Mouse (Mus musculus): ENCODE results near the gene Rptor. TPM values are rescaled to one million over a fixed set of nuclear protein-coding genes. Genes with fewer than 3 reads are reported as not detected.

Gene Rptor
- total RNA-seq, 2 experiments from 2014 or later, result 30.6 to 34.8 TPM

- no peak for DNase-seq
These were observed 332.1 kb downstream of the Rptor start for GRCm38 (mm10) chr11:119934773-119935172.

- DNase-seq, result peak; percentile 67
These were observed 332.8 kb downstream of the Rptor start for GRCm38 (mm10) chr11:119935457-119935856.

GRCm38 (mm10) chr11:119936456-119936855 is 333.8 kb downstream of the Rptor start:
- DNase-seq, result no peak

- no peak for DNase-seq
These were observed 334.5 kb downstream of the Rptor start for GRCm38 (mm10) chr11:119937216-119937615.

DNA sequence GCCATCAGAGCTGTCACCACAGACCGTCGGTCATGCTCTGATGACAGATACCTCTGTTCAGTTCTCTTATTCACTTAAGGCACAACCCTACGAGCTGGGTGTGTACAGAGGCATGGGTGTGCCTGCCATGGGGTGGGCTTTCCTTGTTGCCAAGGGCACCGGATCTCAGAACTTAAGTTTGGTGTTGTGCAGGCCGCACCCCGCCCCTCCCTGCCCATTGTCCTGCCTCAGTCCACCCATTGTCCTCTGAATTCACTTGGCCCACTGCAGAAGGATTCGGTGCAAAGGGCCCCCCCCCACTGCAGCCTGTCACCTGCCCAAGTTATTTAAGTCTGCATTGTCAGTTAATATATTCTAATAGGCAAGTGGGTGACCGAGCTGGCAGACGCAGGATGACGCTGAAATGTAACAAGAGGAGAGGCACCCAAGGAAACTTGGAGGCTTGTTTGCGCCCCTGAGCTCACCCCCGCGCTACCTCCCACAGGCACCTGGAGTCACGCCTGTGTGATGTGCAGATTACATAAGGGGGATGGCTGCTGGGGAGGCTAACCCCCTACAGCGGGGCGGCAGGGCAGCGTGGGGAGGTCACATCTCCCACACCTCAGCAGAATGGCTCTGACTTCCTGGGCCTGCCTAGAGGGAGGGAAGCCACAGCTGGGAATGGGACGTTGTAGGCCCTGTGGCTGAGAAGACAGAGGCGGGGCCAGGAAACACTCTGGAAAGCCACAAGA is 335.2 kb downstream of the Rptor start:
- DNase-seq, result no peak

DNA sequence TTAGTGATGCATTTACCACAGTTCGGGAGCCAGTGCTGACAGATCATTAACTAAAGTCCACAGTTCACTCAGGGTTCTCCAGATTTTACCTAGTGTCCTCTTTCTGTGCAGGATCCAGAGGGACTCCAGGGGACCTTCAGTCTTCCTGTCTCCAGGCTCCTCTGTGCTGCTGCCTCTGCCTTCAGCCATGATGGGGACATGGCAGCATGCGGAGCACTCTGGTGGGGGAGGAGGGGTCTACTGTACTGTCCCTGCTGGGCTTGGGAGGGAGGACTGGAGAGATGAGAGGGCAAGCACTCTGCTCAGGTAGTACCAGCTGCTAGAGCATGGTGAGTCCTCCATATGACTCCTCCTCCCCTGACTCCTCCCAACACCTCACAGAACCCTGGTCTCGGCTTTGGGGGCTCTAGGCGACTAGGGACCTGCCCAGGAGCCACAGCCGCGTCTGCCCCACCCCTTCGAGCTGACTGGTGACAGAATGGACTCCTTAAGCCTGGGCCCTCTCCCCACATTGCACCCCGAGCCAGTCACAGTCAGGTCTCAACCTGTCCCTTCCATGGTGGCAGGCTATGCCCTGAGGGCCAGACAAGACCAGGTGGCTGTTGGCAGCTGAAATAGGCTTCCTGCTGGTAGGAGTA is 336.5 kb downstream of the Rptor start:
- no peak for DNase-seq

- no peak for DNase-seq
These were observed 337.0 kb downstream of the Rptor start for GRCm38 (mm10) chr11:119939711-119940106.

- no peak for DNase-seq
These were observed 337.4 kb downstream of the Rptor start for GRCm38 (mm10) chr11:119940142-119940541.

DNA sequence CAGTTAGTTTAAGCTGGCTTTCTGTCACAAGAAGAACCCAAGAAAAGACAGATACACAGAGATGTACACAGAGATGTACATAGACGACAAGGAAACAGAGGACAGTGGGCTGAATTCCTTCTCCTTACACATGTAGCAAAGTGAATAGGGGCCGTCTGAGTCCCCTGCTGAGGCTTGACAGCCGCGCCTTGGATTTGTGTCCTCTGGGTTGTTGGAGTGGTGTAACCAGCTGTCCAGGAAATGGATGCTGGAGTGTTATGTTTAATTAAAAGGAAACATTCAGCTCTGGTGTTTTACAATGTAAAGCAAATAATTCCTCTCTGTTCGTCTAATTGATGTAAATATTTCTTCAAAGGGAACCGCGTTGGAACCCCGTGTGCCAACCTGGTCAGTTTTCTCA is 339.1 kb downstream of the Rptor start:
- no peak for DNase-seq

- peak; percentile 47 for DNase-seq
These were observed 339.6 kb downstream of the Rptor start for GRCm38 (mm10) chr11:119942201-119942726.

DNA sequence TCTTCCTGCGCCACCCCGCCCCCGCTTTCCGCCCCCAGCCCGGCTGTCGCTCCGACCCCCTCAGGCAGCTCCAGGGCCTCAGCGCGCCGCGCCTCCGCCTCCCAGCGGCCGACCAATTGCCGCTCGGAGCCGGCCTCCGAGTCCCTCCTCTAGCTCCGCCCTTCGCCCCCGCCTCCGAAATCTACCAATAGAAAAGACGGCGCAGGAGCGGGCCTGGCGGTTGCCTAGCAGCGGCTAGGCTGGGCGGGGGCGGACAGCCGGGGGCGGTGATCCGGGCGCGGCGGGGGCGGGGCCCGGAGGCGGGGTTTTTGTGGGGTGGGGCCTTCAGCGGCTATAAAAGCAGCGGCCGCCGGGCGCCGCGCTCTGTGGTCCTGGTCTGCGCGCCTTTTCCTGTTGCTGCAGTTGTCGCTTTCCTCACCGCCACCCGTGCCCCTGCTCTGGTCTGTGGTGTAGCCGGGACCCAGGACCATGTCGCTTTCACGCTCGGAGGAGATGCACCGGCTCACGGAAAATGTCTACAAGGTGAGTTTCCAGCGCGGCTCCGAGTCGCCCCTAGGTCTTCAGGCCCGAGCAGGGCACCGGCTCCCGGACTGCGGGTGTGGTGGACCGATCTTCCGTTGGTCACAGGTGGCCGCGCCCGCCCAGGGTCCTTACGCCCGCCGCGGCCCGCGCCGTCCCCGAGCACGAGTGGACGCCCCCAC is 340.2 kb downstream of the Rptor start, which contains the start of gene Baiap2:
Gene Baiap2 (plus strand): TSS at position 37 of the 701 bp plus-strand sequence.
- DNase-seq, result peak; percentile 99

DNA sequence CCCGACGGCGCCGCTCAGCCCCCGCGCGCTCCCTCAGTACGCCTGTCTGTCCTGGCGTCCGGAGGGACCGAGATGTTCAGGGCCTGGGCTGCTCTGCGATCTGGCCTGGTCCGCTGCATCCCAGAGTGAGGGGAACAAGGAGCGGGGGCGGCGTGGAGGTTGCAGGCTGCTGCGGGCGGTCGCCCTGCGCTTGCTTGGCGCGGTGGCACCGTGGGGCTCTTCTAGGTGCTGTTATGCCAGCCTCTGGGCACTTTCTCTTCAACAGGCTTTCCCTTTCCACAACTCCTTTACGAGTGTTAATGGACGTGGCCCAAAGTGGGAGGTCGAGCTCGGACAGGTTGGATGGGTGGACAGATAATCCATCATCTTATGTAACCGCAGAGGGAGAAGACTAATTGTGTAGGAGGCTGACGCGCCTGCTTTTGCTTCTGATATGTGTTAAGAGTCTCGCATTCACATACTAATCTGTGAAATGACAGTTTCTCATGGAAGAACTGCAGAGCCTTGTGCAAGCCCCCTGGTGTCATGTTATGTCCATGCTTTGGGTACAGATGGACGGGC is 340.8 kb downstream of the Rptor start:
- DNase-seq, result no peak

- no peak for DNase-seq
These were observed 342.6 kb downstream of the Rptor start for GRCm38 (mm10) chr11:119945343-119945742.

DNA sequence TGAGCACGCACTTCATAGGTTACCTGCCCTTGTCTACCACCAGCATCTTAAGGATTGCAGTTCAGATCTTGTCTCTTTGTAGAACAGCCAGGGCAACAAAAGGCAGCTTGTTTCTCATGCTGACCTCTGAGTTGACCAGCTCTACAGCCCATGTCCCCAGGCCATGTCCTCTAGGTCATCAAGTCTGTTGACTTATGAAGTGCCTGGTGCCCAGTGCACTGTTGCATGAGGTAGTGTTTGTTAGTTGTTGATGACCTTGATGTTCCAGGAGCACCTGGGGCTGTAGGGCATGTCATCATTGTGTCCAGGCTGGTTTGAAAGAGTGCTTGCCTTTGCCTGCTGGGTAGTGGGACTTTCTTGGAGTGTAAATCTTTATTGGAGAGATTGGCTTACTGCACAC is 344.7 kb downstream of the Rptor start:
- DNase-seq, result no peak

DNA sequence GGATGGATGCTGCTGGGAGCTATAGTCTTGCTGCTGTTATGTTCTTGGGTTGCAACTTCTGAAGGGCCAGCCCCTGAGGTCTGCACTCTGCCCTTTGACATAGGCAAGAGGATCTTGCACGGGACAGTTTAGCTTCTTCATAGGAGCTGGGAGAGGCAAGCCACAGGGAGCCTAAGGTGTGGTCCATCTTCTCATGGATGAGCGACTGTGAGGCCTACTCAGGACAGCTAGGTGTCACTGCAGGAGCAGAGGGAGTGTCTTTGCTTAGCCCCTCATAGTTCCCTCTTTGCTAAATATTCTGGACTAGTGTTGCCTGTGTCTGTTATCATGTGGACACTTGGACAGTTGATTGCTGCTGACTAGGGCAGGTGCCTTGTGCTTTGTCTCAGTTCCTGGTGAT is 345.2 kb downstream of the Rptor start:
- no peak for DNase-seq

DNA sequence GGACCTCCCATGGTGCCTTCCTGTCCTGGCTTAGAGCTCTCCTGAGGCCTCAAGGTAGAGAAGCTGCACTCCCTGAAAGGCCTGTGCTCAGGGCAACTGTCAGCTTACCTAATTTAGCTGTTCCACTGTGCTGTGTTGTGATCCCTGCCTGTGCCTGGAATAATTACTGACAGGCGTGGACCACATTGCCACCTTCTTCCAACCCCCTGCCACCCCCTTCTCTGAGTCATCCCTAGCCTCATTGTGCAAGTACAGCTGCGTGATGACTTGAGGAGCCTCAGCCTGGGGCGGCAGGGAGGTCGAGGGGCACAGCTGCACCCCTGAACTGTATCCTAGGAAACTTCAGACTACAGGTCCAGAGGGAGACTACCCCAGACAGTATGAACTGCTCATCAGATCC is 345.6 kb downstream of the Rptor start:
- DNase-seq, result no peak

GRCm38 (mm10) chr11:119948803-119949202 is 346.1 kb downstream of the Rptor start:
- DNase-seq, result no peak

Other genes starting within 250 kb of the Rptor start
- gene Sgsh, start 247.4 kb upstream of the Rptor start, total RNA-seq (2021), result 1 to 10 TPM; 5.2 to 5.7 TPM
- gene Slc26a11, start 247.3 kb upstream of the Rptor start, total RNA-seq (2021), result 1 to 10 TPM; 2.6 to 4.0 TPM
- 10 to 100 TPM in 1 of 2 experiments, 1 to 10 TPM in 1; 6.9 to 10.1 TPM for gene Rnf213, start 209.8 kb upstream of the Rptor start, total RNA-seq (2021)
- gene Endov, start 111.6 kb upstream of the Rptor start, total RNA-seq (2021), result 10 to 100 TPM in 1 of 2 experiments, 1 to 10 TPM in 1; 9.7 to 12.9 TPM
- under 1 TPM; 0.50 to 0.66 TPM for gene Nptx1, start 55.2 kb upstream of the Rptor start, total RNA-seq (2021)

All from gastrocnemius, postnatal 10 days (tissue).